Mouse (Mus musculus) fibroblast of lung, adult 2 months (primary cell): Measurements from ENCODE around the gene Tcf20.
"Not testable (repeated sequence)": the region's sequence is repeated elsewhere in the genome, so short reads cannot be mapped to it uniquely, and the experiment has no call there.

ENCODE experiments used
- DNase-seq: peaks from one replicate; pipeline ENCODE4 v3.0.0-alpha.2; 2011; ENCODE audit warnings: low read depth

Gene Tcf20

GRCm38 (mm10) chr15:82806969-82807763 lies 180.5 kb downstream of the Tcf20 start:
- no peak for DNase-seq

- peak; percentile 57 for DNase-seq
Observed at GRCm38 (mm10) chr15:82804708-82805639, 182.7 kb downstream of the Tcf20 start.

- DNase-seq: no peak
Observed at GRCm38 (mm10) chr15:82795936-82796440, 191.7 kb downstream of the Tcf20 start.

- no peak for DNase-seq
Observed at GRCm38 (mm10) chr15:82794277-82794676, 193.4 kb downstream of the Tcf20 start, which contains the start of gene Cyp2d26. TSS of gene Cyp2d26 (minus strand) at chr15:82794294.

GRCm38 (mm10) chr15:82793868-82794267 lies 193.8 kb downstream of the Tcf20 start:
- DNase-seq: no peak

- no peak for DNase-seq
Observed at GRCm38 (mm10) chr15:82793454-82793853, 194.2 kb downstream of the Tcf20 start.

- DNase-seq: no peak
Observed at GRCm38 (mm10) chr15:82792566-82792965, 195.1 kb downstream of the Tcf20 start.

- no peak for DNase-seq
Observed at GRCm38 (mm10) chr15:82784581-82784980, 203.1 kb downstream of the Tcf20 start.

GRCm38 (mm10) chr15:82783800-82784199 lies 203.9 kb downstream of the Tcf20 start:
- no peak for DNase-seq

GRCm38 (mm10) chr15:82777856-82778255 lies 209.8 kb downstream of the Tcf20 start:
- DNase-seq: not testable (repeated sequence)

GRCm38 (mm10) chr15:82765943-82766342 lies 221.7 kb downstream of the Tcf20 start:
- no peak for DNase-seq

GRCm38 (mm10) chr15:82764881-82765280 lies 222.8 kb downstream of the Tcf20 start:
- no peak for DNase-seq

GRCm38 (mm10) chr15:82763631-82764420 lies 223.8 kb downstream of the Tcf20 start, which contains the start of gene Cyp2d40:
TSS of gene Cyp2d40 (minus strand) at chr15:82764183.
- no peak for DNase-seq
